In genomic region chr10:49219631-49220030, GRCm38 (mm10) we compare ENCODE assay signal across 16 mouse cellular contexts.
DNase-seq lines count a peak whose midpoint lies in the region; ATAC-seq and TF ChIP-seq lines count a peak whose summit lies in the region.
"Had no signal": no experiment of that assay in that cellular context is flagged by ENCODE, and none has a peak within 500 bp of the region (broad histone marks: within the 10 kb centered on the region; RNA-seq: fewer than 3 reads in every experiment).

No protein-coding gene starts in this region.

- DNase-seq in forebrain, embryonic 11.5 days (ENCODE audit: low spot score) = no peak
- no peak for DNase-seq in forebrain, postnatal 0 days
- DNase-seq in midbrain, embryonic 11.5 days (ENCODE audit: low spot score, missing footprints) = no peak
- no peak for DNase-seq in heart, adult 9 months (ENCODE audit: low spot score in 2 of 2)
- no peak for DNase-seq in layer of hippocampus, adult 11-12 months (ENCODE audit: low spot score)
- DNase-seq: gastrocnemius, postnatal 36 days; kidney, adult 9 months; lung, embryonic 14.5 days; thymus, adult 2 months had no signal

- ATAC-seq in forebrain, embryonic 11.5 days (replicated peaks; ENCODE audit: low FRiP score) = peak; percentile 87
- no peak for ATAC-seq in forebrain, postnatal 0 days
- peak; percentile 60; the same call in 1 of the 2 replicates for ATAC-seq in midbrain, embryonic 13.5 days
- no peak for ATAC-seq in midbrain, embryonic 11.5 days (ENCODE audit: low FRiP score)
- peak; percentile 82 for ATAC-seq in hindbrain, embryonic 16.5 days
- ATAC-seq in neural tube, embryonic 15.5 days (ENCODE audit: low FRiP score) = peak; percentile 90
- ATAC-seq: activated CD4-positive, CD25-positive, alpha-beta regulatory T cell, adult 4 months had no signal

- no peak overlapping the region for H3K9ac ChIP-seq in forebrain, embryonic 11.5 days (ENCODE audit: low read length)
- no peak overlapping the region for H3K9ac ChIP-seq in forebrain, postnatal 0 days
- no peak overlapping the region for H3K9ac ChIP-seq in midbrain, embryonic 13.5 days (replicated peaks)
- no peak overlapping the region for H3K9ac ChIP-seq in midbrain, embryonic 11.5 days (ENCODE audit: low read length)
- H3K9ac ChIP-seq in hindbrain, embryonic 16.5 days (ENCODE audit: low read depth, low read length) = no peak overlapping the region
- H3K9ac ChIP-seq in neural tube, embryonic 15.5 days (replicated peaks) = no peak overlapping the region
- H3K9ac ChIP-seq: heart, embryonic 13.5 days; lung, embryonic 14.5 days had no signal

- H3K36me3 ChIP-seq in forebrain, embryonic 11.5 days (ENCODE audit: control insufficient read depth, insufficient read depth, low read length) = no peaks in the 10 kb centered on the region
- no peaks in the 10 kb centered on the region for H3K36me3 ChIP-seq in forebrain, postnatal 0 days (ENCODE audit: insufficient read depth)
- no peaks in the 10 kb centered on the region for H3K36me3 ChIP-seq in midbrain, embryonic 13.5 days
- H3K36me3 ChIP-seq in midbrain, embryonic 11.5 days (ENCODE audit: control insufficient read depth, insufficient read depth, low read length) = no peaks in the 10 kb centered on the region
- no peaks in the 10 kb centered on the region for H3K36me3 ChIP-seq in hindbrain, embryonic 16.5 days (ENCODE audit: control insufficient read depth, insufficient read depth, low read length)
- H3K36me3 ChIP-seq in neural tube, embryonic 15.5 days = no peaks in the 10 kb centered on the region
- H3K36me3 ChIP-seq: heart, embryonic 13.5 days had no signal

- 50% methylated on average over 3 of the region's 3 CpGs for WGBS in forebrain, embryonic 11.5 days
- 29% methylated on average over 3 of the region's 3 CpGs for WGBS in forebrain, postnatal 0 days
- 61% methylated on average over 3 of the region's 3 CpGs for WGBS in midbrain, embryonic 13.5 days
- WGBS in midbrain, embryonic 11.5 days = 69% methylated on average over 3 of the region's 3 CpGs
- 33% methylated on average over 3 of the region's 3 CpGs for WGBS in hindbrain, embryonic 16.5 days
- 19% methylated on average over 3 of the region's 3 CpGs for WGBS in neural tube, embryonic 15.5 days

- TF ChIP-seq CTCF in forebrain, postnatal 0 days (IDR thresholded peaks at IDR 0.05; ENCODE audit: low read depth) = no peak

- no peaks in the 10 kb centered on the region for H3K27me3 ChIP-seq in forebrain, embryonic 11.5 days (ENCODE audit: control insufficient read depth, insufficient read depth, low read length)
- no peaks in the 10 kb centered on the region for H3K27me3 ChIP-seq in forebrain, postnatal 0 days (ENCODE audit: insufficient read depth, low read length)
- no peaks in the 10 kb centered on the region for H3K27me3 ChIP-seq in midbrain, embryonic 13.5 days
- H3K27me3 ChIP-seq in midbrain, embryonic 11.5 days (ENCODE audit: control insufficient read depth, insufficient read depth, low read length) = no peaks in the 10 kb centered on the region
- no peaks in the 10 kb centered on the region for H3K27me3 ChIP-seq in hindbrain, embryonic 16.5 days (replicated peaks; ENCODE audit: control insufficient read depth, insufficient read depth, low read length)
- no peaks in the 10 kb centered on the region for H3K27me3 ChIP-seq in neural tube, embryonic 15.5 days (replicated peaks)
- H3K27me3 ChIP-seq: heart, embryonic 13.5 days had no signal

- H3K4me2 ChIP-seq in forebrain, embryonic 11.5 days (ENCODE audit: low read depth, low read length, severe bottlenecking) = no peak overlapping the region
- no peak overlapping the region for H3K4me2 ChIP-seq in forebrain, postnatal 0 days (ENCODE audit: low read depth)
- no peak overlapping the region for H3K4me2 ChIP-seq in midbrain, embryonic 13.5 days (replicated peaks)
- H3K4me2 ChIP-seq in midbrain, embryonic 11.5 days = no peak overlapping the region
- H3K4me2 ChIP-seq in hindbrain, embryonic 16.5 days (ENCODE audit: low read length) = no peak overlapping the region
- no peak overlapping the region for H3K4me2 ChIP-seq in neural tube, embryonic 15.5 days
- H3K4me2 ChIP-seq: heart, embryonic 13.5 days; lung, embryonic 14.5 days had no signal

- H3K4me1 ChIP-seq in forebrain, embryonic 11.5 days (replicated peaks; ENCODE audit: control insufficient read depth, insufficient read depth, low read length) = no peaks in the 10 kb centered on the region
- H3K4me1 ChIP-seq in forebrain, postnatal 0 days (ENCODE audit: insufficient read depth) = no peaks in the 10 kb centered on the region; the same call in 1 of the 2 replicates
- H3K4me1 ChIP-seq in midbrain, embryonic 13.5 days (replicated peaks) = no peaks in the 10 kb centered on the region
- H3K4me1 ChIP-seq in midbrain, embryonic 11.5 days (ENCODE audit: control insufficient read depth, insufficient read depth, low read length) = no peaks in the 10 kb centered on the region
- H3K4me1 ChIP-seq in hindbrain, embryonic 16.5 days (ENCODE audit: control insufficient read depth, insufficient read depth, low read depth, low read length) = no peaks in the 10 kb centered on the region
- no peaks in the 10 kb centered on the region for H3K4me1 ChIP-seq in neural tube, embryonic 15.5 days
- H3K4me1 ChIP-seq: heart, embryonic 13.5 days had no signal

- H3K9me3 ChIP-seq in forebrain, embryonic 11.5 days (ENCODE audit: control insufficient read depth, low read length) = no peaks in the 10 kb centered on the region
- no peaks in the 10 kb centered on the region for H3K9me3 ChIP-seq in forebrain, postnatal 0 days (ENCODE audit: low read length)
- H3K9me3 ChIP-seq in midbrain, embryonic 13.5 days = no peaks in the 10 kb centered on the region
- no peaks in the 10 kb centered on the region for H3K9me3 ChIP-seq in midbrain, embryonic 11.5 days (ENCODE audit: control insufficient read depth, low read length)
- no peaks in the 10 kb centered on the region for H3K9me3 ChIP-seq in hindbrain, embryonic 16.5 days (ENCODE audit: control insufficient read depth, low read length)
- H3K9me3 ChIP-seq in neural tube, embryonic 15.5 days (replicated peaks) = no peaks in the 10 kb centered on the region
- H3K9me3 ChIP-seq: heart, embryonic 13.5 days had no signal

- no peak overlapping the region for H3K27ac ChIP-seq in forebrain, embryonic 11.5 days (ENCODE audit: low read depth, low read length)
- H3K27ac ChIP-seq in forebrain, postnatal 0 days (ENCODE audit: low read depth, low read length) = no peak overlapping the region
- H3K27ac ChIP-seq in midbrain, embryonic 13.5 days = no peak overlapping the region
- H3K27ac ChIP-seq in midbrain, embryonic 11.5 days (ENCODE audit: low read depth, low read length) = no peak overlapping the region
- no peak overlapping the region for H3K27ac ChIP-seq in hindbrain, embryonic 16.5 days (ENCODE audit: low read depth, low read length)
- H3K27ac ChIP-seq in neural tube, embryonic 15.5 days (replicated peaks) = no peak overlapping the region
- H3K27ac ChIP-seq: heart, embryonic 13.5 days; left cerebral cortex, adult 2 months; macrophage had no signal

- no peak overlapping the region for H3K4me3 ChIP-seq in forebrain, embryonic 11.5 days (ENCODE audit: low read depth, low read length)
- H3K4me3 ChIP-seq in forebrain, postnatal 0 days (ENCODE audit: low read depth, low read length) = no peak overlapping the region
- no peak overlapping the region for H3K4me3 ChIP-seq in midbrain, embryonic 13.5 days (replicated peaks)
- H3K4me3 ChIP-seq in midbrain, embryonic 11.5 days (ENCODE audit: low read depth, low read length) = no peak overlapping the region
- H3K4me3 ChIP-seq in hindbrain, embryonic 16.5 days (ENCODE audit: low read length) = no peak overlapping the region
- H3K4me3 ChIP-seq in neural tube, embryonic 15.5 days (replicated peaks) = no peak overlapping the region
- H3K4me3 ChIP-seq: heart, embryonic 13.5 days; left cerebral cortex, adult 2 months had no signal

Comparison
In these comparisons a context has a peak if more than half of its experiments do, and no peak if none do; other contexts are left out.
1. ATAC-seq: peak in forebrain, embryonic 11.5 days (single experiment), midbrain, embryonic 13.5 days (single experiment), hindbrain, embryonic 16.5 days (single experiment) and neural tube, embryonic 15.5 days (single experiment); none in forebrain, postnatal 0 days (single experiment) and midbrain, embryonic 11.5 days (single experiment).